Mouse (Mus musculus): ENCODE measurements around the gene Sumo3.

Gene Sumo3

GRCm38 (mm10) chr10:77589117-77589516, 16.8 kb upstream of the Sumo3 start:
- no peak for DNase-seq (ENCODE audit: low read depth, low spot score)

DNA sequence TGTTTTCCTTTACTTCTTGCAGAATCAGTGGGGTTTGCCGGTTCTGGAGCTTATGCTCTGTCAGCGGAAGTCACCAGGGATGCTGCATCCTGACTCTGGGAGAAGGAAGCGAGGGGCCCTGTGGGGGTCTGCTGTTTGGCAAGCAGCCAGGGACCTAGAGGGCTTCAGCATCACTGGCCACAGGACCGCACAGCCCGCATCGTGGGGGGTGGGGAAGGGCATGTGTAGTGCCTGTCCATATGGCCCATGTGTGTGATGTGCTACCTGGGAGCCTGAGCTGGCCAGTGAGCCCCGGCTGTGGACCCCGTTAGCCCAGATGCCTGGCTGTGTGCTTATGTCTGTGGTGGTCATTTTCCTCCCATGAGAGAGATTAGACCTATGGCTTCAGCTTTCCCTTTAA, 16.1 kb upstream of the Sumo3 start:
- DNase-seq (ENCODE audit: low read depth, low spot score) = no peak

GRCm38 (mm10) chr10:77590812-77591211, 15.1 kb upstream of the Sumo3 start:
- DNase-seq (ENCODE audit: low read depth, low spot score) = peak; percentile 69

GRCm38 (mm10) chr10:77591546-77591945, 14.4 kb upstream of the Sumo3 start:
- no peak for DNase-seq (ENCODE audit: low read depth, low spot score)

- no peak for DNase-seq (ENCODE audit: low read depth, low spot score)
Measured at GRCm38 (mm10) chr10:77596060-77596459, 9.8 kb upstream of the Sumo3 start.

- DNase-seq (ENCODE audit: low read depth, low spot score) = no peak
Measured at GRCm38 (mm10) chr10:77603021-77603420, 2.9 kb upstream of the Sumo3 start.

GRCm38 (mm10) chr10:77604111-77604510, 1.8 kb upstream of the Sumo3 start:
- DNase-seq (ENCODE audit: low read depth, low spot score) = no peak

DNA sequence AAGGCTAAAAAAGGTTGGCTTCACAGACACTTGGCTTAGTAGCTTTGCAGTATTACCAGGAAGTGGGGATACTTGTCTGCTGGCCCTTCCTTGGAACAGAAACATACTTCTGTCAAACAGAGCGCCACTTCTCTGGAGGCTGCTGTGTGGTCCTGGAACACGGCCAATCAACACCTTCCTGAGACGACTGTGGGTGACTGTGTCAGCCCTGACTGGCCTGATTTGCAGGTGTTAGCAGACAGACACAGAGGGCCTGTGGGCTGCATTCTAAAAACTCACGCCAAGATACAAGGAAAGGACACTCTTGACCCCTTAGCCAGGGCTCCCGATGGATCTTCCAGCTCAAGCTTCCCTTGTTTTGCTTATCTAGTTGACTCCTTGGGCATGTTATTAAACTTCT, 939 bp upstream of the Sumo3 start:
- no peak for DNase-seq (ENCODE audit: low read depth, low spot score)

- peak; percentile 46 for DNase-seq (ENCODE audit: low read depth, low spot score)
Measured at GRCm38 (mm10) chr10:77605368-77605767, 529 bp upstream of the Sumo3 start.

DNA sequence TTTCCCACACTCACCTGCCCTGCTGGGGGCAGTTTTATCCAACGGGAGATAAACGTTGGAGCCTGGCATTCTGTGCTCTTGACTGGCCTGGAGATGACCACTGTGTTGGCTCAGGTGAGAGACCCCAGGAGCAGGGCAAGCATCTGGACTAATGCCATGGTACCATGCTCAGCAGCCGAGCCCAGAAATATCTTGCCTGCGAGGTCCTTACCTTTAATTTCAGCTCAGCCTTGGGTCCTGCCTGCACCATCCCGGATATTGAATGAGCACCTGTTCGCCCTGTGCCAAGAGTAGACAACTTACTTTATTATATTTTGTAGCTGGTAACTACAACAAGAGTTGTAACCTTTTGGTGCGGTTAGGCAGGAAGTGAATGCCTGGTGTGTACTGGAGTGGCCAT, 958 bp downstream of the Sumo3 start:
- DNase-seq (ENCODE audit: low read depth, low spot score) = no peak

DNA sequence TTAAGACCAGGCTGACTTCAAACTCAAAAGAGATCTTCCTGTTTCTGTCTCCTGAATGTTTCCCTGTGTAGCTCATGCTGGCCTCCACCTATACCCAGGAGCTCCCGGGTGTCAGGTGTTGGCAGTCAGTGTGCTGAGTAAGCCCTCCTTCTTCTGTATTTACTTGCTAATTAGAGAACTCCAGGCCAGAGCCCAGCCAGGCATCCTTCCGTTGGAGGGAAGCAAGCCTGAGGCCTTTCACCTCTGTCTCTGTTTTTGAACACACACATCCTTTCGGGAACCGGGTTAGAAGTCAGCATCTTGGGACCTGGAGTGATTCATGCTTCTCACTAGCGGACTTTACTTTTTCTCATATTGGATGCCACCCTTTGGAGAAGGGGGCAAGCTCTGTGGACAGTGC, 1.5 kb downstream of the Sumo3 start:
- no peak for DNase-seq (ENCODE audit: low read depth, low spot score)

DNA sequence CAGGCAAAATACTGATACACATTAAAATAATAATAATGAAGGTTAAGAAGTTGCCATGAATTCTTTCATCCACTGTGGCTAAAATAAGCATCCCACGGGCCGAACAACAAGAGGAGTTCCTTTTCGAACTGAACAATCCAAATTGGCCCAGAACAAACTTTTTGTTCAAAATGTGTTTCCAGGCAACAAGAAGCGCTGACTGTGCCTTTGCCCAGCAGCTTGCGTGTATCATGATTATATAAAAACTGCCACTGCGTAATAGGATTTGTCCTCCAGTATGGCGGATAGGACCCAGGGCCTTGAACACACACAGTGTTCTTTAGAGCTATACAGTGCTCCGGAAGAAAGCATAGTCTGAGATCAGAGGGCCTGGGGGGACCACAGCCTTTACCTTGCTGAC, 2.7 kb downstream of the Sumo3 start:
- no peak for DNase-seq (ENCODE audit: low read depth, low spot score)

DNA sequence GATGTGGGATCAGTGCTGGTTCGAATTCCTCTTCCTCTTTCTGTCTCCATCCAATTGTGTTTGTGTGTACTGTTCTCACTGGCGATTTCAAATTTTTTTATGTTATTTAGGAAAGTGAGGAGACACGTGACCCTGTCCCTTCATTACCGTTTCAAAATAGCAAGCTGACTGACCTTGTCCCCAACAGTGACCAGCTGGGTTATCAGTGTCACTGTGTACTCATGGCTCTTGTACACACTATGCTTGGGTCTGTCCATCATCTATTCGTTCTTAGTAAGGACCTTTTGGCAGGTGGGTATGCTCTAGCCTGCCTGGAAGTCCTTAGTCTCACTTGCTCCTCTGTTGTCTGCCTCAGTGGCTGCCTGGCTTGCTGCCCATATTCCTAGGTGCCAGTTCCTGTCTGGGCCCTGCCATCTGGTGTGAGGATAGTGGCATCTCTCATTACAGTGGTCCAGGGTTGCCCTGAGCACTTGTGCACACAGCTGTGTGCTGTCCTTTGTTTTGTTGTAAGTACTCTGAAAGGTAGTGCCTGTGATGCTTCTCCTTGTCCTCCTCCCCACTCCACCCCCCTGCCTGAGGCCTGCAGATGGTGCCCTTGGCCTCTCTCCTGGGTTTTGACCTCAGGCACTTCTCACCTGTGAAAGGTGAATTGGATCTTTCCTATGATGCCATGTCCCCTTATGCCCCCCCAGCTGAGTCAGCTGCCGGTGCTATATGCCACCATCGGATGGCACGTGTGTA, 4.5 kb downstream of the Sumo3 start:
- DNase-seq (ENCODE audit: low read depth, low spot score) = no peak

DNA sequence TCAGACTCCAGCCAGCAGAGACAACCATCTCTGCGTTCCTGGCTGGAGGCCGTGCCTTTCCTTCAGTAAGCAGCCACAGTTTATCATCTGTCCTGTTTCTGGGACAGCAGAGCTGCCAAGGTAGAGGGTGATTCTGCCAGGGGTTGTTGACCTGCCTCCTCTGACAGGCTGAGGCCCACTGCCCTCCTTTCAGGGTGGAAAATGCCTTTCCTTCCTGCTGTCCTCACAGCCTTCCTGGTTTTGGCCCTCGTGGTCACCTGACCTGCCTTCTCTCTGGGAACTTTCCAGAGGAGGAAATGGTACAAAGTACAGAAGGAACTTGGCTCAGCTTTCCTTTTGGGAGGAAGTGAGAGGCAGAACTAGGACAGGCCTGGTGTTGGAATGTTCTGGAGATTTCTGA, 7.5 kb downstream of the Sumo3 start:
- DNase-seq (ENCODE audit: low read depth, low spot score) = no peak

DNA sequence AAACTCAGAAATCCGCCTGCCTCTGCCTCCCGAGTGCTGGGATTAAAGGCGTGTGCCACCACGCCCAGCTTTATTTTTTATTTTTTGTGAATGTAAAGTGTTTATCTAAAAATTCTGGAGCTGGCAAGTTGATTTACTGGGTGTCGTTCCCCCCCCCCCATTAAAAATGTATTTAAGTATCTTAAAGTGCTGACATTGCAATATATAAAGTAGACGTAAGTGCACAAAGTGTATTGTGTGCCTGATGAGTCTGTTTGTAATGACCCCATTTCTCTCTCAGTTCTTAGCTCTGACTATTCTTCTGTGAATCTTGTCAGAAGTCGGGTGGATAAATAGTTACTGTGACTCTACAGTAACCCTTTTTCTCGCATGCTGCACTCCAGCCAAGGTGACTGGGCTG, 9.8 kb downstream of the Sumo3 start:
- no peak for DNase-seq (ENCODE audit: low read depth, low spot score)

DNA sequence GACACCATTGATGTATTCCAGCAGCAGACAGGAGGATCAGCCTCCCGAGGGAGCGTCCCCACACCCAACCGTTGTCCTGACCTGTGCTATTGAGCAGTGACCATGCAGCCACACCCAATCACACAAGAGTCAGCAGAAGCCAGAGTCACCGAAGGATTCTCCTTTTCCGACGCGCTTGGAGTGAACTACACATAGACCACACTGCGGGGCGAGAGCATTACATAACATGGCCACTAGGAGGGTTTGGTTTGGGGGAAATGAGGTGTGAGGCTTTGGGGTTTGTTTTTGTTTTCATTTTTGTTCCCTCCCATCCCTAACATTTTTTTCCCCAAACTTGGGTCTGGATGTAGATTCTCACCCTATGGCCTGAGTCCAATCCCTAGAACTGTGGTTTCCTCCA, 10.3 kb downstream of the Sumo3 start:
- no peak for DNase-seq (ENCODE audit: low read depth, low spot score)

- no peak for DNase-seq (ENCODE audit: low read depth, low spot score)
Measured at GRCm38 (mm10) chr10:77616926-77617325, 11.0 kb downstream of the Sumo3 start.

DNA sequence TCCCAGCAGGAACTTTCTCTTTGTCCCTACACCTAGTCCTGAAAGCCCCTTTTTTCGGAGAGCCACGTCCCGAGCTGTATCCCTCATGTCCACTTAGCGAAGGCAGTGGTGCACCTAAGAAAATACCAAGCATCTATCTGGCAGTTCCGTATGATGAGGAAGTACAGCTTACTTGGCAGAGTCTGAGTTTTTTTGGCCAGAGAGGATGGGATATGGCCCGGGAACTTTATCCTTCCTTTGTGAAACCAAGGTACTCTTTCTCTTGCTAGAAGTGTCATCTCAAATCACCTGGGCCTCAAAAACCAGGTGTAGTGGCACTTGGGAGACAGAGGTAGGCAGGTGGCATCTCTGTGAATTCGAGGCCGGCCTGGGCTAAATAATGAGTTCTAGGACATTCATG, 15.6 kb downstream of the Sumo3 start:
- DNase-seq (ENCODE audit: low read depth, low spot score) = no peak

DNA sequence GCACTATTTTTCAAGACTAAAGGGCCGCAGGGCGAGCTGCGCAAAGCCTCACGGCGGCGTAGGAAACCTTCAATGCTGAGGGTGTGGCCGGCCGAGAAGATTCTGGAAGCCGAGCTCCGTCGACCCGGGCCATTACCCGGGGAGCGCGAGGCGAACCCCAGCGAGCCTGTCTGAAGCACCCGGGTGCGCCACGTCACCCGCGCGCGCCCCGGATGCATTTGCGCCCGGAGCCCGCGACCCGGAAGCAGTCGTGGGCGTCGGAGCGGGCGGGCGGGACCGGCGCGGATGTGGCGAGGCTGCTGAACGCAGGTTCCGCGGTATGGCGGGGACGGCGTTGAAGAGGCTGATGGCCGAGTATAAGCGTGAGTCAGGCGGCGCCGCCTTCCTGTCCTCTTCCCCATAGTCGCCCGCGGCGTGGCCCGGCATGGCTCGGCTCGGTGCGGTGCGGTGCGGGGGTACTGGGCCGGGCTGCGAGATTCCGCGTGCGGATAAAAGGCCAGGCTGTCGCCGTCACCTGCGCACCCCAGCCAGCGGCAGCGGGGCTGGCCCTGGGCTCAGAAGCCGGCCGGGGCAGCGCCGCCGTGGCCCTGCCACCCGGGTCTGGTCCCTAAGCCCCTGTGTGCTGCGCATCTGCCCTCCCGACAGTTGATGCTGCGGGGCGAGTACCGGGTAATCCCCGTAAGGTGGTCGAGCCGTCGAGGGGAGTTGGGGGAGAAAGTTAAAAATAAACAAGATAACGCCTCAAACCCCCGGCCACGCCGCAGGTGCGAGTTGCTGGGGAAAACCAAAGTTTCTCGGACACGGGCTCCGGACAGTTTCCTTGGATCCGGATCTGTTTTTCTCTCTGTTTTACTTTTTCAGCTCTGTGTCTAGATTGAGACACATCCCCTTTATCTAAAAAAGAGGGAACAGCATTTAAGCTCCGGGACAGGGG, 16.4 kb downstream of the Sumo3 start, which contains the start of gene Ube2g2:
Ube2g2 (plus strand) TSS at position 221 of the 934 bp plus-strand sequence.
- peak; percentile 84 for DNase-seq (ENCODE audit: low read depth, low spot score)

- no peak for DNase-seq (ENCODE audit: low read depth, low spot score)
Measured at GRCm38 (mm10) chr10:77623069-77623492, 17.2 kb downstream of the Sumo3 start.

- no peak for DNase-seq (ENCODE audit: low read depth, low spot score)
Measured at GRCm38 (mm10) chr10:77623639-77624400, 17.9 kb downstream of the Sumo3 start.

DNA sequence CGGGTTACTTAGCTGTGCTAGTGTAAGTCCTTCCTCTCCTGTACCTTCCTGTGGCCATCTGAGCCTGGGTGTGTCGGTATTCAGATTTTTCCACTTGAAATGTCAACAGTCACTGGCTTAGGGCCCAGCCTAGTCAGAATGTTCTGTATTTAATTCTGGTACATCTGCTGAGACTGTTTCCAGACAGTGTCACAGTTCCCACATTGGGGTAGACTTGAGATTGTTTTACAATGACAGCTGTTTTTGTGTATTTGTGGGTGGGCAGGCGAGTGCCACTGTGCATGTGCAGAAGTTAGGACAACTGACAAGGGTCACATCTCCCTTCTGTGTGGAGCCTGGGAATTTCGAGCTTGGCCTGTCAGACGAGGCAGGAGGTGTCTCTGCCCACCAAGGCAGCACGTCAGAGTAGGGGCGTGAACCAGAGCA, 18.7 kb downstream of the Sumo3 start:
- DNase-seq (ENCODE audit: low read depth, low spot score) = no peak
